Mouse (Mus musculus) heart, adult 9 months (tissue): ENCODE measurements around the gene Ms4a4b.
"Not testable (repeated sequence)": the region's sequence is repeated elsewhere in the genome, so short reads cannot be mapped to it uniquely, and the experiment has no call there.

Source experiments
- DNase-seq, 2 experiments: peaks; one replicate each; pipeline ENCODE4 v3.0.0; 2022; ENCODE audit warnings: low spot score in 2 of 2

Gene Ms4a4b

GRCm38 (mm10) chr19:11485746-11486145 is 42.4 kb downstream of the Ms4a4b start, which contains the start of gene Gm8369:
TSS of gene Gm8369 (plus strand) at chr19:11485938.
- no peak for DNase-seq

- DNase-seq: no peak
Observed at GRCm38 (mm10) chr19:11486599-11486998, 43.2 kb downstream of the Ms4a4b start.

- DNase-seq: no peak
Observed at GRCm38 (mm10) chr19:11491406-11492189, 48.2 kb downstream of the Ms4a4b start.

- no peak for DNase-seq
Observed at GRCm38 (mm10) chr19:11492671-11493070, 49.3 kb downstream of the Ms4a4b start.

- DNase-seq: no peak
Observed at GRCm38 (mm10) chr19:11494519-11494918, 51.2 kb downstream of the Ms4a4b start.

- no peak for DNase-seq
Observed at GRCm38 (mm10) chr19:11496361-11496760, 53.0 kb downstream of the Ms4a4b start.

- not testable (repeated sequence) for DNase-seq
Observed at GRCm38 (mm10) chr19:11497300-11497699, 53.9 kb downstream of the Ms4a4b start.

GRCm38 (mm10) chr19:11500796-11501195 is 57.4 kb downstream of the Ms4a4b start:
- DNase-seq: no peak

GRCm38 (mm10) chr19:11501326-11501725 is 58.0 kb downstream of the Ms4a4b start:
- no peak for DNase-seq

- no peak for DNase-seq
Observed at GRCm38 (mm10) chr19:11504857-11505256, 61.5 kb downstream of the Ms4a4b start.

- peak; percentile 45 to 61 for DNase-seq
Observed at GRCm38 (mm10) chr19:11513458-11513857, 70.1 kb downstream of the Ms4a4b start.

GRCm38 (mm10) chr19:11516246-11516645 is 72.9 kb downstream of the Ms4a4b start, which contains the start of gene Ms4a6b:
TSS of gene Ms4a6b (plus strand) at chr19:11516512.
- DNase-seq: no peak
